Mouse (Mus musculus): ENCODE results near the gene Gpr176. TPM values are rescaled to one million over a fixed set of nuclear protein-coding genes. Genes with fewer than 3 reads are reported as not detected.

Gene Gpr176
- total and polyA plus RNA-seq, 3 experiments: not detected

GRCm38 (mm10) chr2:118297966-118298365 lies 75.3 kb downstream of the Gpr176 start:
- no peaks in the 10 kb centered on the region for H3K79me2 ChIP-seq (ENCODE audit: control insufficient read depth, insufficient read depth, low read length, poor library complexity)
- no peaks in the 10 kb centered on the region; a peak in 3 of 4 replicates for H3K27me3 ChIP-seq (ENCODE audit: control insufficient read depth in 1 of 2, insufficient read depth in 2 of 2, low read length in 2 of 2)
- H3K4me3 ChIP-seq (ENCODE audit: control insufficient read depth in 1 of 2, insufficient read depth in 1 of 2, low read depth in 2 of 2, low read length in 2 of 2): no peak overlapping the region
- no peaks in the 10 kb centered on the region for H3K9me3 ChIP-seq (replicated peaks; ENCODE audit: insufficient read depth, low read length)
- H3K9ac ChIP-seq (ENCODE audit: control insufficient read depth, low read depth, low read length, poor library complexity, severe bottlenecking): no peak overlapping the region
- TF ChIP-seq UBTF (IDR thresholded peaks at IDR 0.05; ENCODE audit: borderline replicate concordance, insufficient read depth, low read depth, low read length): no peak
- TF ChIP-seq EP300 (IDR thresholded peaks at IDR 0.05; ENCODE audit: low read depth in 1 of 2, low read length in 2 of 2): no peak
- no peak for TF ChIP-seq ETS1 (IDR thresholded peaks at IDR 0.05; ENCODE audit: low read depth, low read length)
- no peak for TF ChIP-seq RCOR1 (IDR thresholded peaks at IDR 0.05; ENCODE audit: low read depth, low read length)
- TF ChIP-seq GABPA (IDR thresholded peaks at IDR 0.05; ENCODE audit: low read depth, low read length): no peak
- TF ChIP-seq CHD1 (IDR thresholded peaks at IDR 0.05; ENCODE audit: low read depth, low read length): no peak
- no peak for TF ChIP-seq TBP (IDR thresholded peaks at IDR 0.05; ENCODE audit: low read depth, low read length)
- TF ChIP-seq TAL1 (IDR thresholded peaks at IDR 0.05; ENCODE audit: low read length): no peak
- no peak for TF ChIP-seq POLR2AphosphoS5 (IDR thresholded peaks at IDR 0.05; ENCODE audit: borderline replicate concordance, low read depth, low read length)
- no peak for TF ChIP-seq POLR2AphosphoS2 (IDR thresholded peaks at IDR 0.05; ENCODE audit: low read length)
- no peak for TF ChIP-seq RAD21 (IDR thresholded peaks at IDR 0.05; ENCODE audit: low read depth, low read length)
- no peak for TF ChIP-seq ELF1 (IDR thresholded peaks at IDR 0.05; ENCODE audit: low read depth, low read length)
- TF ChIP-seq E2F4 (IDR thresholded peaks at IDR 0.05; ENCODE audit: borderline replicate concordance, low read depth, low read length): no peak
- no peak for TF ChIP-seq NRF1 (IDR thresholded peaks at IDR 0.05; ENCODE audit: insufficient read depth, low read depth, low read length, poor library complexity, severe bottlenecking)
- no peak for TF ChIP-seq USF2 (IDR thresholded peaks at IDR 0.05; ENCODE audit: borderline replicate concordance in 1 of 2, insufficient read depth in 1 of 2, low read depth in 1 of 2, low read length in 2 of 2)
- no peak for TF ChIP-seq TCF12 (IDR thresholded peaks at IDR 0.05; ENCODE audit: low read depth, low read length)
- no peak for TF ChIP-seq JUND (IDR thresholded peaks at IDR 0.05; ENCODE audit: low read depth, low read length)
- TF ChIP-seq MAFK (IDR thresholded peaks at IDR 0.05; ENCODE audit: borderline replicate concordance, low read depth, low read length): no peak
- TF ChIP-seq CHD2 (IDR thresholded peaks at IDR 0.05; ENCODE audit: low read length): no peak
- no peak overlapping the region for H3K27ac ChIP-seq (ENCODE audit: control insufficient read depth, low read depth, low read length)
- no peak for DNase-seq (ENCODE audit: low read depth, low spot score)
- H3K4me1 ChIP-seq (ENCODE audit: control insufficient read depth in 1 of 2, insufficient read depth in 2 of 2, low read length in 2 of 2): no peaks in the 10 kb centered on the region
- H3K36me3 ChIP-seq (ENCODE audit: control insufficient read depth in 1 of 2, insufficient read depth in 2 of 2, low read length in 2 of 2): no peaks in the 10 kb centered on the region

- Histone ChIP-seq H3K79me2 (ENCODE audit: control insufficient read depth, insufficient read depth, low read length, poor library complexity) (no peaks in the 10 kb centered on the region), H3K4me3 (ENCODE audit: control insufficient read depth in 1 of 2, insufficient read depth in 1 of 2, low read depth in 2 of 2, low read length in 2 of 2) (no peak overlapping the region), H3K9ac (ENCODE audit: control insufficient read depth, low read depth, low read length, poor library complexity, severe bottlenecking) (no peak overlapping the region), H3K27ac (ENCODE audit: control insufficient read depth, low read depth, low read length) (no peak overlapping the region), H3K27me3 (ENCODE audit: control insufficient read depth in 1 of 2, insufficient read depth in 2 of 2, low read length in 2 of 2) (no peaks in the 10 kb centered on the region; a peak in 3 of 4 replicates), H3K9me3 (replicated peaks; ENCODE audit: insufficient read depth, low read length) (no peaks in the 10 kb centered on the region), H3K36me3 (ENCODE audit: control insufficient read depth in 1 of 2, insufficient read depth in 2 of 2, low read length in 2 of 2) (no peaks in the 10 kb centered on the region), H3K4me1 (ENCODE audit: control insufficient read depth in 1 of 2, insufficient read depth in 2 of 2, low read length in 2 of 2) (no peaks in the 10 kb centered on the region)
- DNase-seq (ENCODE audit: low read depth, low spot score): no peak
- no peak for TF ChIP-seq CHD2 (IDR thresholded peaks at IDR 0.05; ENCODE audit: low read length)
- no peak for TF ChIP-seq POLR2AphosphoS2 (IDR thresholded peaks at IDR 0.05; ENCODE audit: low read length)
- no peak for TF ChIP-seq NELFE (IDR thresholded peaks at IDR 0.05; ENCODE audit: low read depth, low read length)
- no peak for TF ChIP-seq E2F4 (IDR thresholded peaks at IDR 0.05; ENCODE audit: borderline replicate concordance, low read depth, low read length)
- no peak for TF ChIP-seq TAL1 (IDR thresholded peaks at IDR 0.05; ENCODE audit: low read length)
- TF ChIP-seq MXI1 (IDR thresholded peaks at IDR 0.05; ENCODE audit: low read depth, low read length): no peak
- no peak for TF ChIP-seq NRF1 (IDR thresholded peaks at IDR 0.05; ENCODE audit: insufficient read depth, low read depth, low read length, poor library complexity, severe bottlenecking)
- TF ChIP-seq MAFK (IDR thresholded peaks at IDR 0.05; ENCODE audit: borderline replicate concordance, low read depth, low read length): no peak
- no peak for TF ChIP-seq CTCF (IDR thresholded peaks at IDR 0.05 in 2 of 3, conservative IDR thresholded peaks at IDR 0.05 in 1 of 3; ENCODE audit: control insufficient read depth in 1 of 3, insufficient read depth in 1 of 3, low read depth in 2 of 3, low read length in 3 of 3, poor library complexity in 1 of 3, severe bottlenecking in 1 of 3)
- no peak for TF ChIP-seq EP300 (IDR thresholded peaks at IDR 0.05; ENCODE audit: low read depth in 1 of 2, low read length in 2 of 2)
- no peak for TF ChIP-seq ETS1 (IDR thresholded peaks at IDR 0.05; ENCODE audit: low read depth, low read length)
- no peak for TF ChIP-seq ZMIZ1 (IDR thresholded peaks at IDR 0.05; ENCODE audit: low read depth, low read length)
- TF ChIP-seq RCOR1 (IDR thresholded peaks at IDR 0.05; ENCODE audit: low read depth, low read length): no peak
- no peak for TF ChIP-seq POLR2AphosphoS5 (IDR thresholded peaks at IDR 0.05; ENCODE audit: borderline replicate concordance, low read depth, low read length)
- no peak for TF ChIP-seq GATA1 (IDR thresholded peaks at IDR 0.05; ENCODE audit: low read depth, low read length)
- TF ChIP-seq ELF1 (IDR thresholded peaks at IDR 0.05; ENCODE audit: low read depth, low read length): no peak
- no peak for TF ChIP-seq POLR2A (IDR thresholded peaks at IDR 0.05; ENCODE audit: control insufficient read depth in 1 of 2, insufficient read depth in 1 of 2, low read depth in 1 of 2, low read length in 2 of 2, poor library complexity in 1 of 2)
- TF ChIP-seq RAD21 (IDR thresholded peaks at IDR 0.05; ENCODE audit: low read depth, low read length): no peak
Measured at GRCm38 (mm10) chr2:118295505-118295904, 77.7 kb downstream of the Gpr176 start.
